Mouse (Mus musculus) midbrain, postnatal 0 days (tissue): ENCODE measurements around the gene Olfr332. TPM values are rescaled to one million over a fixed set of nuclear protein-coding genes. Genes with fewer than 3 reads are reported as not detected.
"Not testable (repeated sequence)": the region's sequence is repeated elsewhere in the genome, so short reads cannot be mapped to it uniquely, and the experiment has no call there.

ENCODE experiments used
- ATAC-seq: fragments of 200-750 bp; cut with Nextera tagmentation; 2 replicates; pipeline ENCODE4 v1.8.0; 2017; ENCODE audit warnings: moderate number of reproducible peaks, mild to moderate bottlenecking, moderate TSS enrichment, moderate library complexity; ENCODE audit not compliant: low FRiP score
- DNase-seq: peaks from one replicate; pipeline ENCODE4 v3.0.0-alpha.2; 2015; ENCODE audit warnings: low spot score
- H3K27ac ChIP-seq: fragments of 300-500 bp; sonication (generic); 2 replicates; pipeline ENCODE4 v1.5.1; 2014; ENCODE audit warnings: low read depth, mild to moderate bottlenecking, low read length, mixed read lengths
- H3K27me3 ChIP-seq: fragments of 300-500 bp; sonication (generic); 2 replicates; pipeline ENCODE4 v1.6.1; 2014; ENCODE audit warnings: low read length, control low read depth, mixed read lengths; ENCODE audit not compliant: insufficient read depth
- H3K36me3 ChIP-seq: fragments of 300-500 bp; sonication (generic); 2 replicates; pipeline ENCODE4 v1.6.1; 2014; ENCODE audit warnings: low read length, control low read depth, mixed read lengths; ENCODE audit not compliant: insufficient read depth
- H3K4me1 ChIP-seq: fragments of 300-500 bp; sonication (generic); 2 replicates; pipeline ENCODE4 v1.6.1; 2014; ENCODE audit warnings: mild to moderate bottlenecking, control low read depth, antibody characterized with exemption, low read length, mixed read lengths; ENCODE audit not compliant: insufficient read depth
- H3K4me2 ChIP-seq: fragments of 300-500 bp; sonication (generic); 2 replicates; pipeline ENCODE4 v1.6.1; 2014; ENCODE audit warnings: low read depth, mild to moderate bottlenecking, low read length, mixed read lengths; ENCODE audit not compliant: poor library complexity, severe bottlenecking
- H3K4me3 ChIP-seq: fragments of 300-500 bp; sonication (generic); 2 replicates; pipeline ENCODE4 v1.5.1; 2014; ENCODE audit warnings: low read depth, mild to moderate bottlenecking, low read length, moderate library complexity
- H3K9ac ChIP-seq: fragments of 300-500 bp; sonication (generic); replicated peaks from 2 replicates; pipeline ENCODE4 v1.6.1; 2014; ENCODE audit warnings: mild to moderate bottlenecking, low read length, moderate library complexity, mixed read lengths; ENCODE audit not compliant: poor library complexity, severe bottlenecking
- H3K9me3 ChIP-seq: fragments of 300-500 bp; sonication (generic); 2 replicates; pipeline ENCODE4 v1.6.1; 2016; ENCODE audit warnings: low read length, control low read depth
- CTCF ChIP-seq: IDR thresholded peaks from 2 replicates; pipeline ENCODE4 v1.5.1; 2016; ENCODE audit warnings: antibody characterized with exemption, mild to moderate bottlenecking
- WGBS: fragments of 180-500 bp; shearing (Covaris S2); extraction: QIAGEN DNeasy Blood & Tissue Kit; methylation state at CpG from one replicate; pipeline ENCODE4 v1.1.7; 2014; 5-methylcytosine and 5-hydroxymethylcytosine counted together
- polyA plus RNA-seq: library from polyadenylated mRNA; unstranded; fragments of >200 nt; fragmentation: Nextera tagmentation; extraction: Ambion mirVana; gene quantifications from 2 replicates; pipeline ENCODE4 v1.2.1, GENCODE M21; 2015
- total RNA-seq: library from RNA; depleted of rRNA; stranded (reverse); fragments of >200 nt; gene quantifications from 2 replicates; pipeline ENCODE4 v1.2.3, GENCODE M21; 2014; rRNA removed

Gene Olfr332
- total RNA-seq (not detected in 2 replicates), polyA plus RNA-seq (not detected in 2 replicates)

DNA sequence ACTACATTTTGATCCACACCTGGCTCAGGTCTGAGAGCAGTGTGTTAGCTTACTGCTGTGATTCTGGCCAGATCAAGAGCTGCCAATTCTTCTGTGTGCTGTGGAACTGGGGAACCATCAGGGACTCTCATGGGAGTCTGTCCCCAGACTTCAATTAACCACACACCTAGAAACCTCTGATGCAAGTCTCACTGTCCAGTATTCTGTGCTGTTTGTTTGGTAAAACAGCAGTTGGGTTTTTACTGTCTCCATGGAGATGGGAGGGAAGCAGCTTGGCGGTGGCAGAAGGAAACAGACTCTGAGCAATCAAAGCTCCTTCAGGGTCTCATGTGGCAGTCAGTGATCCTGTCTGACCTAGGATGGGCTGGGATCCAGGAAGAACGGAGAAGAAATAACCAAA is at the start of gene Olfr332:
Olfr332 (minus strand) TSS at position 101 of the 400 bp plus-strand sequence.
- 83% methylated on average over 2 of the region's 2 CpGs for WGBS
- H3K4me2 ChIP-seq: no peak within 1 kb of the TSS
- H3K9ac ChIP-seq: no peak within 1 kb of the TSS
- DNase-seq: no peak
- no peaks in the 10 kb centered on the region for H3K9me3 ChIP-seq
- ATAC-seq: no peak
- H3K27ac ChIP-seq: no peak within 1 kb of the TSS
- TF ChIP-seq CTCF: no peak
- no peaks in the 10 kb centered on the region for H3K4me1 ChIP-seq
- H3K4me3 ChIP-seq: no peak within 1 kb of the TSS
- H3K27me3 ChIP-seq: no peaks in the 10 kb centered on the region
- H3K36me3 ChIP-seq: no peaks in the 10 kb centered on the region

DNA sequence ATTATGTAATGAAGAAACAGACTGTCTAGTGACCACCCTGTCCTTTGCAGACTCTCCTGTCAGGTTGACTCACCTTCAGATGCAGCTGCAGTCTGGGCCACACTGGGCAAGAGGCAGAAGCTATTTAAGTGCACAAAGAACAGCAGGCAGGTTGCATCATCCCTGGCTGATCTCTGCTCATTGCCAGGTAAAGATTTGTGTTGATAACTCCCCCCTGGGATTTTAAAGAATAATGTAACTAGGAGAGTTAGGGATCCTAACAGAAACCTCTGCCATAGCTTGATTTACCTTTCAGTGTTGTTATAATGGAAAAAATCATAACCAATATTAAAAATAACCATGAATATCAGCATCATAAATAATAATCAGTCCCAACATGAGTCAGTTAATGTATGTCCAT is 42.4 kb upstream of the Olfr332 start, which contains the start of gene Olfr330:
Olfr330 (minus strand) TSS at position 101 of the 400 bp plus-strand sequence.
- not testable (repeated sequence) for H3K4me2 ChIP-seq, H3K27me3 ChIP-seq, H3K4me1 ChIP-seq, DNase-seq, H3K36me3 ChIP-seq, H3K9ac ChIP-seq, H3K27ac ChIP-seq, H3K4me3 ChIP-seq, H3K9me3 ChIP-seq, ATAC-seq

DNA sequence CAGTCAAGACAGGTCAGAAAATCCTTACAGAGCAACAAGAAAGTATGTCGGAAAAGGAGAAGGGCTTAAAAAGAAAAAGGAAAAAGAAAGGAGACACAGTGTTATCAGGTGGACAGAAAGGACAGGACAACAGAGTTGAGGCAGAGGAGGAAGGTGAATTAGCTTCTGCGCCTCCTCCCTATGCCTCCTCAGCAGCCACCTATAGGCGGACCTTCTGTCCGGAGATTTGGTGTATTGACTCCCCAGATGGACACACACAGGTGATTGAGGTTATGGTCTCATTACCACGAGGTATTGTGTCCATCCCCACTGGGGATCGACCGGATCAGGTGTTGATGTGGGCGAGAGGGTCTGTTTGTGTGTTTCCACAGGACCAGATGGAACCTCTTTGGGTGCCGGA is 27.4 kb upstream of the Olfr332 start:
- ATAC-seq, H3K9ac ChIP-seq, H3K4me3 ChIP-seq, H3K4me2 ChIP-seq, H3K9me3 ChIP-seq, H3K36me3 ChIP-seq, H3K27me3 ChIP-seq, DNase-seq, H3K4me1 ChIP-seq, H3K27ac ChIP-seq: not testable (repeated sequence)
- WGBS: 94% methylated on average over 7 of the region's 9 CpGs

DNA sequence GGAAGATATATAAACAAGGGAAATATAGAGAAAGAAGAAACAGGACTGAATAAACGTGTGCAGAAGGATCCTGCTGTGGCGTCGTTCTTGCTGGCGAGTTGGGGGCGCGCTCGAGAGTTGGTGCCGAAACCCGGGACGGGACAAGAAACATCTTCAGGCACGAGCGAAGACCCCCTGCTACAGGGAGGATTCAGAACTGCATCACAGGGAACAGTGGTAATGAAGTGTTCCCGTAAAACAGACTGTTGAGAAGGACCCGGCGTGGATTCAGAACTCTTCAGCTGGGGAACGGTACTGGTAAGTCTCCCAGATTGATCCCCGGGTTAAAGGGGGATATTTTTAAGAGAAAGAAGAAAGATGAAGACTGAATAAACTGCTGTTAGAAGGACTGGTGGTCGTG is 26.6 kb upstream of the Olfr332 start:
- WGBS: 93% methylated on average over 17 of the region's 18 CpGs
- ATAC-seq, H3K4me1 ChIP-seq, H3K9me3 ChIP-seq, H3K4me3 ChIP-seq, H3K36me3 ChIP-seq, H3K27me3 ChIP-seq, DNase-seq, H3K4me2 ChIP-seq, H3K27ac ChIP-seq, H3K9ac ChIP-seq: not testable (repeated sequence)

DNA sequence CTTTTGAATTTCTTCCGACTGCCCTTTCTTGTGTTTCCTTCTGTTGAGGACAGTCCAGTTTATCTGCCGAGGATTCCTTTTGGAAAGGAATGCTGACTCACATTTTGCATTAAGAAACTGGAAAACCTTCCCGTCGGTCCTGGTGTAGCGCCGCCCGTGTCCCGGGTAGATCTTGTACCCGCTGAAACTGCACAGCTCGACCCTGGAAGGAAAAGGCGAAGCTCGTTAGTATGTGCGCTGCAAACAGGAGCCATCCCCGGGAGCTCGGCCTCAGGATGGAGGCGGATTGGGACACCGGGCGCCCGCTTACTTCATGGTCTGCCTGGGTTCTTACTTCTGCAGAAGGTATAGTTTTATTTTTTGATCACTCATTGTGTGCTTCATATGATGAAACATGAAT is 16.7 kb upstream of the Olfr332 start:
- ATAC-seq, H3K4me1 ChIP-seq, H3K9me3 ChIP-seq, H3K27ac ChIP-seq, H3K9ac ChIP-seq, H3K27me3 ChIP-seq, H3K36me3 ChIP-seq, H3K4me2 ChIP-seq, DNase-seq, H3K4me3 ChIP-seq: not testable (repeated sequence)
- 90% methylated on average over 19 of the region's 19 CpGs for WGBS

DNA sequence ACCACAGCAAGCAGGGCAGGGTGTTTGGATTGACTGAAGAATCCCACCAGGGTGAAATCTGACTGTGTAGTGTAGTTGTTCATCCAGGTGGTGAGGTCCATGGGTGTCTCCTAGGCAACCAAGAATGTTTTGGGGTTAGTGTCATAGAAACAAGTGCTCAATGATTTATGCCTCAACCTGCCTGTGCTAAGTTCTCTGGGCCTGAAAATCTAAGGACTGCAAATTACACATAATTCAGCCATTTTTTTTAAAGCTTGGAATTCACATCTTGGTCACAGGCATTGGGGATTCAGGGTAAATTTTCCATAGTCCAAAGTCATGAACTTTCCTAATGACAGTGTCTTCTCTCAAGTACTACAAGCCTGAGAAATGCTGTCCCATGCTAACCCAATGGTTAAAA is 10.1 kb upstream of the Olfr332 start, which contains the start of gene Olfr331:
Olfr331 (minus strand) TSS at position 101 of the 400 bp plus-strand sequence.
- H3K27ac ChIP-seq, DNase-seq, H3K9me3 ChIP-seq, ATAC-seq, H3K36me3 ChIP-seq, H3K27me3 ChIP-seq, H3K4me1 ChIP-seq, H3K9ac ChIP-seq, H3K4me3 ChIP-seq, H3K4me2 ChIP-seq: not testable (repeated sequence)
